Mouse (Mus musculus): ENCODE results near the gene Pank4. TPM values are rescaled to one million over a fixed set of nuclear protein-coding genes. Genes with fewer than 3 reads are reported as not detected.

Pank4 gene
- polyA plus RNA-seq, 1 experiment from 2014 or later, result 56.0 TPM

DNA sequence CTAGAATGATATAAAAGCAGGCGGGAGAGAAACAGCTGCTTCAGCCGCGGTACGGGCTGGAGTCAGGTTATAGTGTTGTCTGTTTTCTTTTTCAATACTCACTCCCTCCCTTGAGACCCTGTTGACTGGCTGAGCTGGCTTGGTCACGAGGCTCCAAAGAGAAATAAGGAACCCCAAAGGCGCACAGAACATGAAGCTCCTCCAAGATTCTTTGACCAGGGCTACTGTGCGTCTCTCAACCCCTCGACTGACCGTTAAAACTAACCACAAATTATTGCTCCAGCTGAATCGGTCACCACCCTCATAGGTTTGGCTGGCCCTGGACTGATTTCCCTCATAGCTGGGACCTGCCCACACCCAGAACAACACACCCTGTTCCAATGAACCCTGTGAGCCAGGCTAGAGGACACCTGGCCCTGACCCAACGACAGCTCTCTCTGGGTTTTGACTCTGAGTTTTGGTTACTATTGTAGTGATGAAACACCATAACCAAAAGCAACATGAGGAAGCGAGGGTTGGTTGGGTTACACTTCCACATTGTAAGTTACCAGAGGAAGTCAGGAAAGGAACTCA is 34.7 kb upstream of the Pank4 start:
- no peak for ATAC-seq (ENCODE audit: insufficient number of reproducible peaks, insufficient read depth, low FRiP score, low TSS enrichment)
- H3K27me3 ChIP-seq, result no peaks in the 10 kb centered on the region
- no peak overlapping the region for H3K27ac ChIP-seq
- peaks cover 20% of the 10 kb centered on the region for H3K4me1 ChIP-seq
- H3K9me3 ChIP-seq, result no peaks in the 10 kb centered on the region
- no peaks in the 10 kb centered on the region for H3K36me3 ChIP-seq
- no peak overlapping the region for H3K4me3 ChIP-seq
- no peak overlapping the region for H3K9ac ChIP-seq
- H3K4me2 ChIP-seq (replicated peaks), result no peak overlapping the region
- WGBS, result 74% methylated on average over 12 of the region's 12 CpGs

- ATAC-seq (ENCODE audit: insufficient number of reproducible peaks, insufficient read depth, low FRiP score, low TSS enrichment), result no peak
- no peak overlapping the region for H3K4me2 ChIP-seq (replicated peaks)
- no peak overlapping the region for H3K4me3 ChIP-seq
- H3K27ac ChIP-seq, result no peak overlapping the region
- H3K9me3 ChIP-seq, result no peaks in the 10 kb centered on the region
- WGBS, result 64% methylated on average over 13 of the region's 13 CpGs
- peaks cover 3% of the 10 kb centered on the region; the same call in 1 of the 2 replicates for H3K27me3 ChIP-seq
- H3K36me3 ChIP-seq, result no peaks in the 10 kb centered on the region
- no peak overlapping the region for H3K9ac ChIP-seq
- H3K4me1 ChIP-seq, result peaks cover 4% of the 10 kb centered on the region
These were observed 30.5 kb upstream of the Pank4 start for GRCm38 (mm10) chr4:154933306-154933907.

DNA sequence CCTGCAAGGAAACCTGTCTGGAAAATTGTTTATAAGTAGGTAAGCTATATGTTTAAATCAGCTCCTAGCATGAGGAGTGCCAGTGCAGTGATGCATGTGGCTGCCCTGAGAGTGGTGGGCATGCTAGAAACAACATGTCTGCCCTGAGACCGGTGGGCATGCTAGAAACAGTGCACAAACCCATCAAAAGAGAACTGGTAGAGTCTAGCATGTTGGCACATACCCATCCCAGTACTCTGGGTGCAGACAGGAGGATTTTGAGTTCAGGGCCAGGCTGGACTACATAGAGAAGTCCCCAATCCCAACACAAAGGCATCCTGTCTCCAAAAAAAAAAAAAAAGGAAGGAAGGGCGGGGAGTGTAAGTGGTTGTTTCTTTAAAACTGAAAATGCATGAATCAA is 29.1 kb upstream of the Pank4 start:
- no peak overlapping the region for H3K9ac ChIP-seq
- no peak for ATAC-seq (ENCODE audit: insufficient number of reproducible peaks, insufficient read depth, low FRiP score, low TSS enrichment)
- no peaks in the 10 kb centered on the region for H3K4me1 ChIP-seq
- peaks cover 3% of the 10 kb centered on the region; the same call in 1 of the 2 replicates for H3K27me3 ChIP-seq
- no peaks in the 10 kb centered on the region for H3K36me3 ChIP-seq
- no peak overlapping the region for H3K4me3 ChIP-seq
- no peak overlapping the region for H3K4me2 ChIP-seq (replicated peaks)
- no peaks in the 10 kb centered on the region for H3K9me3 ChIP-seq
- 92% methylated on average over 2 of the region's 2 CpGs for WGBS
- H3K27ac ChIP-seq, result no peak overlapping the region

DNA sequence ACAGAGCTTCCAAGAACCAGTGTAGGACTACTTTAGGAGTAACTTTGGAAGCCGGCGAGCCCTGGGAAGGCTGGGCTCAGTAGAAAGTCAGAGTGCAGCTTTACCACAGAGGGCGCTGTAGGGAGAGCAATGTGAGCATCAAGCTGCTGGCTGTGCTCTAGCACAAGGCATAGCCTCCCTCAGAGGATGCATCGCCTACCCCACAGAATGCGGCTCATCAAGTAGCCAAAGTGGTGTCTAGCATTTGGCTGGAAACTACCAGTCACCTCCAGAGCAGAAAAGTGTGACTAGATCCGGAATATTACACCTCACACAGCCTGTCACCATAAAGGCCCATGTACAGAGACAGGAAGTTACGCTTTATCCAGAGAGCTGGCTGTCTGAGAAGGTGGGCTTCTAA is 28.1 kb upstream of the Pank4 start:
- no peak overlapping the region for H3K27ac ChIP-seq
- 76% methylated on average over 7 of the region's 7 CpGs for WGBS
- no peak overlapping the region for H3K4me3 ChIP-seq
- H3K4me1 ChIP-seq, result no peaks in the 10 kb centered on the region
- H3K36me3 ChIP-seq, result no peaks in the 10 kb centered on the region
- no peaks in the 10 kb centered on the region for H3K9me3 ChIP-seq
- no peak for ATAC-seq (ENCODE audit: insufficient number of reproducible peaks, insufficient read depth, low FRiP score, low TSS enrichment)
- H3K9ac ChIP-seq, result no peak overlapping the region
- H3K27me3 ChIP-seq, result peaks cover 3% of the 10 kb centered on the region; the same call in 1 of the 2 replicates
- H3K4me2 ChIP-seq (replicated peaks), result no peak overlapping the region

GRCm38 (mm10) chr4:154936542-154937255 is 27.2 kb upstream of the Pank4 start:
- no peaks in the 10 kb centered on the region for H3K36me3 ChIP-seq
- 59% methylated on average over 8 of the region's 8 CpGs for WGBS
- H3K4me3 ChIP-seq, result no peak overlapping the region
- no peak overlapping the region for H3K9ac ChIP-seq
- ATAC-seq (ENCODE audit: insufficient number of reproducible peaks, insufficient read depth, low FRiP score, low TSS enrichment), result no peak
- H3K9me3 ChIP-seq, result no peaks in the 10 kb centered on the region
- no peaks in the 10 kb centered on the region for H3K4me1 ChIP-seq
- no peak overlapping the region for H3K27ac ChIP-seq
- no peak overlapping the region for H3K4me2 ChIP-seq (replicated peaks)
- peaks cover 3% of the 10 kb centered on the region; the same call in 1 of the 2 replicates for H3K27me3 ChIP-seq

- WGBS, result 85% methylated on average over 1 of the region's 1 CpGs
- no peaks in the 10 kb centered on the region for H3K9me3 ChIP-seq
These were observed 26.2 kb upstream of the Pank4 start for GRCm38 (mm10) chr4:154937746-154938145.

DNA sequence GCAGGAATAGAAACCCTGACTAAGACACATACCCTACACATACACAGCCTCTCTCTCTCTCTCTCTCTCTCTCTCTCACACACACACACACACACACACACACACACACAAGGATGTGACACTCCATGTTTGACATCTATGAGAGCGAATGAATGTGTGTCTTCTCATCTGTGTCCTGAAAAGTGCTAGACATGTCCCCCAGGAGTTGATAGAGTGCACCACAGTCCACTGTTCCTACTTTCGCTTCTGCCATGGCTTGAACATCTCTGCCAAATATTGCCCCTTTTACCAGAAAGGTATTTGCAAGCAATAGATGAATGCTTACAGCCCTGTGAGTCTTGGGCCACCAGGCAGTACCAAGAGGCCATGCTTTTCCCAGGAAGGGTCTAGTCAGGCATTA is 23.8 kb upstream of the Pank4 start:
- H3K4me3 ChIP-seq, result no peak overlapping the region
- H3K4me2 ChIP-seq (replicated peaks), result no peak overlapping the region
- WGBS, result 85% methylated on average over 2 of the region's 2 CpGs
- no peaks in the 10 kb centered on the region for H3K4me1 ChIP-seq
- no peak overlapping the region for H3K27ac ChIP-seq
- no peak for ATAC-seq (ENCODE audit: insufficient number of reproducible peaks, insufficient read depth, low FRiP score, low TSS enrichment)
- H3K36me3 ChIP-seq, result no peaks in the 10 kb centered on the region
- H3K27me3 ChIP-seq, result no peaks in the 10 kb centered on the region
- no peak overlapping the region for H3K9ac ChIP-seq
- H3K9me3 ChIP-seq, result no peaks in the 10 kb centered on the region

More at GRCm38 (mm10) chr4:154937746-154938145, 26.2 kb upstream of the Pank4 start:
- Histone ChIP-seq H3K4me3 (no peak overlapping the region), H3K27me3 (peaks cover 3% of the 10 kb centered on the region; the same call in 1 of the 2 replicates), H3K9ac (no peak overlapping the region), H3K36me3 (no peaks in the 10 kb centered on the region), H3K27ac (no peak overlapping the region), H3K4me2 (replicated peaks) (no peak overlapping the region), H3K4me1 (no peaks in the 10 kb centered on the region)
- ATAC-seq (ENCODE audit: insufficient number of reproducible peaks, insufficient read depth, low FRiP score, low TSS enrichment), result no peak

- Histone ChIP-seq H3K36me3 (no peaks in the 10 kb centered on the region), H3K4me1 (peaks cover 8% of the 10 kb centered on the region), H3K27me3 (no peaks in the 10 kb centered on the region), H3K9me3 (no peaks in the 10 kb centered on the region), H3K9ac (no peak overlapping the region), H3K4me2 (replicated peaks) (no peak overlapping the region), H3K27ac (no peak overlapping the region), H3K4me3 (no peak overlapping the region)
- ATAC-seq (ENCODE audit: insufficient number of reproducible peaks, insufficient read depth, low FRiP score, low TSS enrichment), result no peak
- 91% methylated on average over 5 of the region's 5 CpGs for WGBS
These were observed 22.1 kb upstream of the Pank4 start for GRCm38 (mm10) chr4:154941831-154942230.

GRCm38 (mm10) chr4:154942632-154943322 is 21.1 kb upstream of the Pank4 start:
- no peaks in the 10 kb centered on the region for H3K9me3 ChIP-seq
- H3K4me2 ChIP-seq (replicated peaks), result no peak overlapping the region
- ATAC-seq (ENCODE audit: insufficient number of reproducible peaks, insufficient read depth, low FRiP score, low TSS enrichment), result no peak
- no peaks in the 10 kb centered on the region for H3K36me3 ChIP-seq
- no peak overlapping the region for H3K27ac ChIP-seq
- WGBS, result 79% methylated on average over 10 of the region's 10 CpGs
- no peak overlapping the region for H3K9ac ChIP-seq
- no peak overlapping the region for H3K4me3 ChIP-seq
- H3K27me3 ChIP-seq, result no peaks in the 10 kb centered on the region
- H3K4me1 ChIP-seq, result peaks cover 8% of the 10 kb centered on the region

GRCm38 (mm10) chr4:154943323-154944039 is 20.4 kb upstream of the Pank4 start:
- no peak overlapping the region for H3K4me3 ChIP-seq
- H3K4me2 ChIP-seq (replicated peaks), result no peak overlapping the region
- no peak overlapping the region for H3K27ac ChIP-seq
- no peaks in the 10 kb centered on the region for H3K9me3 ChIP-seq
- H3K9ac ChIP-seq, result no peak overlapping the region
- H3K4me1 ChIP-seq, result peaks cover 8% of the 10 kb centered on the region
- H3K27me3 ChIP-seq, result peaks cover 5% of the 10 kb centered on the region
- no peaks in the 10 kb centered on the region for H3K36me3 ChIP-seq
- WGBS, result 85% methylated on average over 6 of the region's 6 CpGs
- ATAC-seq (ENCODE audit: insufficient number of reproducible peaks, insufficient read depth, low FRiP score, low TSS enrichment), result no peak

- no peaks in the 10 kb centered on the region for H3K36me3 ChIP-seq
- H3K4me3 ChIP-seq, result no peak overlapping the region
- H3K4me2 ChIP-seq (replicated peaks), result no peak overlapping the region
- no peaks in the 10 kb centered on the region for H3K9me3 ChIP-seq
- H3K27ac ChIP-seq, result no peak overlapping the region
- ATAC-seq (ENCODE audit: insufficient number of reproducible peaks, insufficient read depth, low FRiP score, low TSS enrichment), result peak; percentile 54
- peaks cover 13% of the 10 kb centered on the region for H3K4me1 ChIP-seq
- WGBS, result 21% methylated on average over 2 of the region's 2 CpGs
- peaks cover 12% of the 10 kb centered on the region for H3K27me3 ChIP-seq
- no peak overlapping the region for H3K9ac ChIP-seq
These were observed 19.8 kb upstream of the Pank4 start for GRCm38 (mm10) chr4:154944121-154944590.
